Mouse (Mus musculus) neural tube, embryonic 14.5 days (tissue): ENCODE results near the gene Gm35549. TPM values are rescaled to one million over a fixed set of nuclear protein-coding genes. Genes with fewer than 3 reads are reported as not detected.

ENCODE experiments used
- ATAC-seq: fragments of 200-750 bp; cut with Nextera tagmentation; 2 replicates; pipeline ENCODE4 v1.8.0; 2017; ENCODE audit warnings: low read depth, mild to moderate bottlenecking, moderate TSS enrichment, moderate library complexity
- H3K27ac ChIP-seq: fragments of 300-500 bp; sonication (generic); 2 replicates; pipeline ENCODE4 v1.5.1; 2014; ENCODE audit warnings: low read depth, mild to moderate bottlenecking, control low read depth, low read length, moderate library complexity, mixed read lengths
- H3K27me3 ChIP-seq: fragments of 300-500 bp; sonication (generic); 2 replicates; pipeline ENCODE4 v1.6.1; 2014; ENCODE audit warnings: low read length; ENCODE audit not compliant: control insufficient read depth, insufficient read depth
- H3K36me3 ChIP-seq: fragments of 300-500 bp; sonication (generic); 2 replicates; pipeline ENCODE4 v1.6.1; 2014; ENCODE audit warnings: low read length, mixed read lengths; ENCODE audit not compliant: control insufficient read depth, insufficient read depth
- H3K4me1 ChIP-seq: fragments of 300-500 bp; sonication (generic); 2 replicates; pipeline ENCODE4 v1.6.1; 2014; ENCODE audit warnings: low read length; ENCODE audit not compliant: control insufficient read depth, insufficient read depth
- H3K4me2 ChIP-seq: fragments of 300-500 bp; sonication (generic); 2 replicates; pipeline ENCODE4 v1.6.1; 2014; ENCODE audit warnings: mild to moderate bottlenecking, low read depth, low read length, control low read depth
- H3K4me3 ChIP-seq: fragments of 300-500 bp; sonication (generic); 2 replicates; pipeline ENCODE4 v1.5.1; 2014; ENCODE audit warnings: low read depth, low read length, control low read depth, mixed read lengths
- H3K9ac ChIP-seq: fragments of 300-500 bp; sonication (generic); replicated peaks from 2 replicates; pipeline ENCODE4 v1.6.1; 2014; ENCODE audit warnings: low read depth, mild to moderate bottlenecking, control low read depth, low read length, mixed read lengths
- H3K9me3 ChIP-seq: fragments of 300-500 bp; sonication (generic); 2 replicates; pipeline ENCODE4 v1.6.1; 2016; ENCODE audit warnings: low read length; ENCODE audit not compliant: control insufficient read depth
- WGBS: fragments of 180-500 bp; shearing (Covaris S2); extraction: QIAGEN DNeasy Blood & Tissue Kit; methylation state at CpG from one replicate; pipeline ENCODE4 v1.1.7; 2014; 5-methylcytosine and 5-hydroxymethylcytosine counted together
- polyA plus RNA-seq: library from polyadenylated mRNA; unstranded; fragments of >200 nt; fragmentation: Nextera tagmentation; extraction: Ambion mirVana; gene quantifications from 2 replicates; pipeline ENCODE4 v1.2.1, GENCODE M21; 2014

Gene Gm35549
- polyA plus RNA-seq, 1 experiment from 2014 or later: 1.3 TPM

DNA sequence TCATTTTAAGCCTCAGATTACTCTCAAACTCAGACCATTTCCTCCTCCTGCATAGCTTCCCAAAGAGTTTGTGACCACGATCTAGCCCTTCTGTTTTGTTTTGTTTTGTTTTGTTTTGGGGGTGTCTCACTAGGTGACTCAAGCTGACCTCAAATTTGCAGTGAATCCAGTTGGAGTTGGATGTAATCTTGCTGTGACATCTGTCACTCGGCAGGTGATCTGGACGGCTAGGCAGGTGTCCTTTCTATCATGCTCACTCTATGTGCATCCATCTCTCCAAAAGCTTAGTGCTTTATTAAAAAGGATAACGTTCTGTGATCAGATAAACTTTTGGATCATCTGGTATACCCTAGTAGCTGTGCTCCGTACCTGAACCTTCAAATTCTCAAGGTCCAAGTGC lies 31.4 kb downstream of the Gm35549 start:
- 90% methylated on average over 5 of the region's 5 CpGs for WGBS
- H3K27me3 ChIP-seq: no peaks in the 10 kb centered on the region
- no peak overlapping the region for H3K4me2 ChIP-seq
- H3K9me3 ChIP-seq: no peaks in the 10 kb centered on the region
- peaks cover 11% of the 10 kb centered on the region for H3K36me3 ChIP-seq
- no peak overlapping the region for H3K9ac ChIP-seq
- no peaks in the 10 kb centered on the region for H3K4me1 ChIP-seq
- H3K4me3 ChIP-seq: no peak overlapping the region
- H3K27ac ChIP-seq: no peak overlapping the region
- ATAC-seq: no peak

- peaks cover 5% of the 10 kb centered on the region; the same call in 1 of the 2 replicates for H3K4me1 ChIP-seq
- no peaks in the 10 kb centered on the region for H3K9me3 ChIP-seq
- H3K9ac ChIP-seq: no peak overlapping the region
- no peak for ATAC-seq
- H3K27me3 ChIP-seq: no peaks in the 10 kb centered on the region
- no peak overlapping the region for H3K27ac ChIP-seq
- peaks cover 8% of the 10 kb centered on the region; the same call in 1 of the 2 replicates for H3K36me3 ChIP-seq
- no peak overlapping the region for H3K4me3 ChIP-seq
- WGBS: 91% methylated on average over 3 of the region's 3 CpGs
- no peak overlapping the region for H3K4me2 ChIP-seq
These were observed 33.6 kb downstream of the Gm35549 start for GRCm38 (mm10) chr9:122810212-122810611.

DNA sequence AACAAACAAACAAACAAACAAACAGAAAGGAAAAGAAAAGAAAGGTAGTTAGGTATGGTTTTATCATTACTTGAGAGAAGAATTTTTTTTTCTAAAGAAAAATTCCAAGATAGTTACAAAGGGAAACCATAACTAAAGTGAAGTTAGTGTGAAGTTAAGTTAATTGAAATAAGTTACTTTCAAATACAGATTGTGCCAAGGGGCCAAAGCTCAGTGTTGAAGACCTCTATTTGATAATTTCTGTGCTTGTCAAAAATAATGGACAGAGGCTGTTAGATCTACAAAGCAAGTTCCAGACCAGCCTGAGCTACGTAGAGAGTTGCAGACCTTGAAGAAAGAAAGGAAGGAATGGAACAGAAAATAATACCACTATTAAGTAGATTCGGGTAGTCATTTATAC lies 36.6 kb downstream of the Gm35549 start:
- H3K36me3 ChIP-seq: 0 out of 2 replicates have a peak, but pooled peaks cover 5% of the 10 kb centered on the region
- H3K9me3 ChIP-seq: no peaks in the 10 kb centered on the region
- H3K4me3 ChIP-seq: no peak overlapping the region
- ATAC-seq: no peak
- H3K4me2 ChIP-seq: no peak overlapping the region
- WGBS: 97% methylated on average over 2 of the region's 2 CpGs
- H3K27ac ChIP-seq: no peak overlapping the region
- no peaks in the 10 kb centered on the region for H3K27me3 ChIP-seq
- H3K9ac ChIP-seq: no peak overlapping the region
- H3K4me1 ChIP-seq: peaks cover 5% of the 10 kb centered on the region; the same call in 1 of the 2 replicates

- H3K9me3 ChIP-seq: no peaks in the 10 kb centered on the region
- peak overlapping the region; percentile 88 for H3K4me2 ChIP-seq
- H3K9ac ChIP-seq: peak overlapping the region; percentile 82
- WGBS: 19% methylated on average over 10 of the region's 10 CpGs
- no peaks in the 10 kb centered on the region for H3K36me3 ChIP-seq
- H3K4me3 ChIP-seq: peak overlapping the region; percentile 69
- no peak for ATAC-seq
- peak overlapping the region; percentile 94 for H3K27ac ChIP-seq
- H3K27me3 ChIP-seq: no peaks in the 10 kb centered on the region
- H3K4me1 ChIP-seq: peaks cover 5% of the 10 kb centered on the region; the same call in 1 of the 2 replicates
These were observed 37.9 kb downstream of the Gm35549 start for GRCm38 (mm10) chr9:122805845-122806341.

- H3K27me3 ChIP-seq: no peaks in the 10 kb centered on the region
- H3K9ac ChIP-seq: peak within 1 kb of the TSS; percentile 82
- 7% methylated on average over 42 of the region's 42 CpGs for WGBS
- H3K4me3 ChIP-seq: peak within 1 kb of the TSS; percentile 69
- H3K4me2 ChIP-seq: peak within 1 kb of the TSS; percentile 88
- H3K9me3 ChIP-seq: no peaks in the 10 kb centered on the region
- H3K36me3 ChIP-seq: no peaks in the 10 kb centered on the region
- H3K4me1 ChIP-seq: peaks cover 5% of the 10 kb centered on the region; the same call in 1 of the 2 replicates
- peak within 1 kb of the TSS; percentile 94 for H3K27ac ChIP-seq
- peak; percentile 98 for ATAC-seq
These were observed 38.6 kb downstream of the Gm35549 start, which contains the start of gene Tcaim for GRCm38 (mm10) chr9:122805053-122805844. Gene Tcaim (plus strand): TSS chr9:122805539.

DNA sequence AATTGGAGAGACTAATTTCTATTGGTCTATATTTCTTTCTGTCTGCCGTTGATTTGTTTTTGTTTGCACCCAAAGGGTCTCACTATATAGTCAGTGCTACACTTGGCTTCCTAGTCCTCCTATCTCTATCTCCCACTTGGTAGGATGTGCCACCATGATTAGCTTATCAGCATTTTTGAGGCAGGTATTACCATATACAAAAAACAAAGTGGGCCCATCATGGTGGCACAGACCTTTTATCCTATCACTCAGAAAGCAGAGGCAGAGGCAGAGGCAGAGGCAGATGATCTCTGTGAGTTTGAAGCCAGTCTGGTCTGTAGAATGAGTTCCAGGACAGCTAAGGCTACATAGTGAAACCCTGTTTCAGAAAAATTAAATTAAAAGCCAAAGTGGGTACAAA lies 57.3 kb downstream of the Gm35549 start:
- no peaks in the 10 kb centered on the region for H3K27me3 ChIP-seq
- H3K4me2 ChIP-seq: no peak overlapping the region
- ATAC-seq: no peak
- no peaks in the 10 kb centered on the region for H3K4me1 ChIP-seq
- H3K9me3 ChIP-seq: no peaks in the 10 kb centered on the region
- no peak overlapping the region for H3K27ac ChIP-seq
- H3K4me3 ChIP-seq: no peak overlapping the region
- WGBS: 89% methylated on average over 1 of the region's 1 CpGs
- H3K9ac ChIP-seq: no peak overlapping the region
- no peaks in the 10 kb centered on the region for H3K36me3 ChIP-seq

DNA sequence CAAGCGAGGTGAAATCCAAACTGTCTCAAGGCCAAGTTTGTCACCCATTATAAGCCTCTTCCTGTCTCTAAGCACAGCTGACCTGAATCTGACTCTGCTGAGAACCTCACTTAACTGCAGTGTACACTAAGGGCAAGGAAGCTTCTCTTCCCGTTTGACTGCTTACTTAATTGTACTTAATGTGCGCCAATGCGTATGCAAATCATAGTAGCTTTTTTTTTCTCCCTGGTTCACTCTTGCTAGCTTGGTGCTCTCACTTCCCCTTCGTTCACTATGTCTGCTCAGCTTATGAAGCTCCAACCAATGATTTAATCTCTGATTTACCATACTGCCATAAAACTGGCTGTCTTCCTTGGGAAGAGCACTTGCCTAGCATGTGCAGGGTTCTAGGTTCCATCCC lies 58.6 kb downstream of the Gm35549 start:
- Histone ChIP-seq H3K4me3 (no peak overlapping the region), H3K9ac (no peak overlapping the region), H3K27ac (no peak overlapping the region), H3K4me2 (no peak overlapping the region), H3K4me1 (no peaks in the 10 kb centered on the region), H3K9me3 (no peaks in the 10 kb centered on the region), H3K36me3 (no peaks in the 10 kb centered on the region), H3K27me3 (no peaks in the 10 kb centered on the region)
- ATAC-seq: no peak
- 83% methylated on average over 5 of the region's 5 CpGs for WGBS

Other genes starting within 250 kb of the Gm35549 start
- not detected in 2 replicates for gene Topaz1, start 96.7 kb downstream of the Gm35549 start, polyA plus RNA-seq
- gene Tcaim, start 38.5 kb downstream of the Gm35549 start, polyA plus RNA-seq: 9.8 and 12.1 TPM in 2 replicates
- gene Zfp445, start 22.0 kb upstream of the Gm35549 start, polyA plus RNA-seq: 98.4 and 107 TPM in 2 replicates
- gene Zkscan7, start 41.6 kb upstream of the Gm35549 start, polyA plus RNA-seq: 3.1 and 4.0 TPM in 2 replicates
- 18.8 and 21.4 TPM in 2 replicates for gene Zfp105, start 79.0 kb upstream of the Gm35549 start, polyA plus RNA-seq
- gene 1110059G10Rik, start 107.0 kb upstream of the Gm35549 start, polyA plus RNA-seq: 33.2 and 34.5 TPM in 2 replicates
- 8.9 and 9.0 TPM in 2 replicates for gene Kif15, start 107.0 kb upstream of the Gm35549 start, polyA plus RNA-seq
- gene Tmem42, start 177.3 kb upstream of the Gm35549 start, polyA plus RNA-seq: 30.4 and 30.8 TPM in 2 replicates
- 0.55 and 0.71 TPM in 2 replicates for gene Tgm4, start 190.7 kb upstream of the Gm35549 start, polyA plus RNA-seq